Mouse (Mus musculus): ENCODE measurements around the gene Nbea. TPM values are rescaled to one million over a fixed set of nuclear protein-coding genes. Genes with fewer than 3 reads are reported as not detected.

Gene Nbea
- total and polyA plus RNA-seq, 2 experiments from 2014 or later = 6.0 to 17.3 TPM

GRCm38 (mm10) chr3:55965723-55966156 is 217.8 kb downstream of the Nbea start:
- ATAC-seq (ENCODE audit: insufficient read depth, low read depth) (no peak), DNase-seq (ENCODE audit: low spot score) (no peak)
- no peak overlapping the region for H3K4me3 ChIP-seq (ENCODE audit: low read depth, low read length)
- H3K27me3 ChIP-seq (ENCODE audit: control insufficient read depth, insufficient read depth, low read length) = no peaks in the 10 kb centered on the region
- 86% methylated on average over 10 of the region's 10 CpGs for WGBS
- H3K9ac ChIP-seq (replicated peaks; ENCODE audit: low read depth, low read length) = no peak overlapping the region
- H3K27ac ChIP-seq (ENCODE audit: low read depth) = no peak overlapping the region
- H3K4me2 ChIP-seq (ENCODE audit: low read depth, low read length) = no peak overlapping the region
- TF ChIP-seq EP300 (IDR thresholded peaks at IDR 0.05; ENCODE audit: low read depth) (no peak), CTCF (IDR thresholded peaks at IDR 0.05; ENCODE audit: low read depth) (no peak)
- no peaks in the 10 kb centered on the region for H3K4me1 ChIP-seq (ENCODE audit: control insufficient read depth, insufficient read depth)
- peaks cover 3% of the 10 kb centered on the region; the same call in 1 of the 2 replicates for H3K36me3 ChIP-seq (replicated peaks; ENCODE audit: control insufficient read depth, insufficient read depth, low read length)
- no peaks in the 10 kb centered on the region for H3K9me3 ChIP-seq (replicated peaks; ENCODE audit: control insufficient read depth, low read length)

- H3K9ac ChIP-seq (replicated peaks; ENCODE audit: low read depth, low read length) = no peak overlapping the region
- H3K27me3 ChIP-seq (ENCODE audit: control insufficient read depth, insufficient read depth, low read length) = no peaks in the 10 kb centered on the region
- H3K9me3 ChIP-seq (replicated peaks; ENCODE audit: control insufficient read depth, low read length) = no peaks in the 10 kb centered on the region
- H3K4me1 ChIP-seq (ENCODE audit: control insufficient read depth, insufficient read depth) = no peaks in the 10 kb centered on the region
- no peak overlapping the region for H3K4me3 ChIP-seq (ENCODE audit: low read depth, low read length)
- 92% methylated on average over 8 of the region's 8 CpGs for WGBS
- no peak for TF ChIP-seq CTCF (IDR thresholded peaks at IDR 0.05; ENCODE audit: low read depth)
- no peak for TF ChIP-seq EP300 (IDR thresholded peaks at IDR 0.05; ENCODE audit: low read depth)
- no peak overlapping the region for H3K27ac ChIP-seq (ENCODE audit: low read depth)
- peaks cover 3% of the 10 kb centered on the region; the same call in 1 of the 2 replicates for H3K36me3 ChIP-seq (replicated peaks; ENCODE audit: control insufficient read depth, insufficient read depth, low read length)
- DNase-seq (ENCODE audit: low spot score) = no peak
- no peak overlapping the region for H3K4me2 ChIP-seq (ENCODE audit: low read depth, low read length)
- no peak for ATAC-seq (ENCODE audit: insufficient read depth, low read depth)
Observed at GRCm38 (mm10) chr3:55963032-55963431, 220.5 kb downstream of the Nbea start.

- WGBS = 80% methylated on average over 5 of the region's 5 CpGs
- no peak for TF ChIP-seq CTCF (IDR thresholded peaks at IDR 0.05; ENCODE audit: low read depth)
- no peak for TF ChIP-seq EP300 (IDR thresholded peaks at IDR 0.05; ENCODE audit: low read depth)
- Histone ChIP-seq H3K4me1 (ENCODE audit: control insufficient read depth, insufficient read depth) (no peaks in the 10 kb centered on the region), H3K4me3 (ENCODE audit: low read depth, low read length) (no peak overlapping the region), H3K27me3 (ENCODE audit: control insufficient read depth, insufficient read depth, low read length) (no peaks in the 10 kb centered on the region), H3K27ac (ENCODE audit: low read depth) (no peak overlapping the region), H3K36me3 (replicated peaks; ENCODE audit: control insufficient read depth, insufficient read depth, low read length) (0 out of 2 replicates have a peak, but pooled peaks cover 4% of the 10 kb centered on the region), H3K9ac (replicated peaks; ENCODE audit: low read depth, low read length) (no peak overlapping the region), H3K9me3 (replicated peaks; ENCODE audit: control insufficient read depth, low read length) (no peaks in the 10 kb centered on the region), H3K4me2 (ENCODE audit: low read depth, low read length) (no peak overlapping the region)
- ATAC-seq (ENCODE audit: insufficient read depth, low read depth) (no peak), DNase-seq (ENCODE audit: low spot score) (no peak)
Observed at GRCm38 (mm10) chr3:55949994-55950393, 233.5 kb downstream of the Nbea start.

- 87% methylated on average over 2 of the region's 2 CpGs for WGBS
- Histone ChIP-seq H3K27ac (ENCODE audit: low read depth) (no peak overlapping the region), H3K4me1 (ENCODE audit: control insufficient read depth, insufficient read depth) (no peaks in the 10 kb centered on the region), H3K4me3 (ENCODE audit: low read depth, low read length) (no peak overlapping the region), H3K9me3 (replicated peaks; ENCODE audit: control insufficient read depth, low read length) (no peaks in the 10 kb centered on the region), H3K36me3 (replicated peaks; ENCODE audit: control insufficient read depth, insufficient read depth, low read length) (0 out of 2 replicates have a peak, but pooled peaks cover 4% of the 10 kb centered on the region), H3K4me2 (ENCODE audit: low read depth, low read length) (no peak overlapping the region), H3K27me3 (ENCODE audit: control insufficient read depth, insufficient read depth, low read length) (no peaks in the 10 kb centered on the region), H3K9ac (replicated peaks; ENCODE audit: low read depth, low read length) (no peak overlapping the region)
- no peak for ATAC-seq (ENCODE audit: insufficient read depth, low read depth)
- no peak for TF ChIP-seq EP300 (IDR thresholded peaks at IDR 0.05; ENCODE audit: low read depth)
- no peak for TF ChIP-seq CTCF (IDR thresholded peaks at IDR 0.05; ENCODE audit: low read depth)
- DNase-seq (ENCODE audit: low spot score) = no peak
Observed at GRCm38 (mm10) chr3:55949148-55949547, 234.4 kb downstream of the Nbea start.

GRCm38 (mm10) chr3:55927343-55927742 is 256.2 kb downstream of the Nbea start:
- no peak for TF ChIP-seq CTCF (IDR thresholded peaks at IDR 0.05; ENCODE audit: low read depth)
- TF ChIP-seq EP300 (IDR thresholded peaks at IDR 0.05; ENCODE audit: low read depth) = no peak
- Histone ChIP-seq H3K9ac (replicated peaks; ENCODE audit: low read depth, low read length) (no peak overlapping the region), H3K4me3 (ENCODE audit: low read depth, low read length) (no peak overlapping the region), H3K27me3 (ENCODE audit: control insufficient read depth, insufficient read depth, low read length) (no peaks in the 10 kb centered on the region), H3K36me3 (replicated peaks; ENCODE audit: control insufficient read depth, insufficient read depth, low read length) (no peaks in the 10 kb centered on the region; the same call in 1 of the 2 replicates), H3K4me2 (ENCODE audit: low read depth, low read length) (no peak overlapping the region), H3K4me1 (ENCODE audit: control insufficient read depth, insufficient read depth) (no peaks in the 10 kb centered on the region), H3K27ac (ENCODE audit: low read depth) (no peak overlapping the region), H3K9me3 (replicated peaks; ENCODE audit: control insufficient read depth, low read length) (no peaks in the 10 kb centered on the region)
- ATAC-seq (ENCODE audit: insufficient read depth, low read depth) (no peak), DNase-seq (ENCODE audit: low spot score) (no peak)
- 77% methylated on average over 2 of the region's 2 CpGs for WGBS

- H3K36me3 ChIP-seq (replicated peaks; ENCODE audit: control insufficient read depth, insufficient read depth, low read length) = no peaks in the 10 kb centered on the region
- TF ChIP-seq EP300 (IDR thresholded peaks at IDR 0.05; ENCODE audit: low read depth) (no peak), CTCF (IDR thresholded peaks at IDR 0.05; ENCODE audit: low read depth) (no peak)
- ATAC-seq (ENCODE audit: insufficient read depth, low read depth) = no peak
- no peaks in the 10 kb centered on the region for H3K9me3 ChIP-seq (replicated peaks; ENCODE audit: control insufficient read depth, low read length)
- H3K4me2 ChIP-seq (ENCODE audit: low read depth, low read length) = no peak overlapping the region
- H3K4me3 ChIP-seq (ENCODE audit: low read depth, low read length) = no peak overlapping the region
- DNase-seq (ENCODE audit: low spot score) = no peak
- 86% methylated on average over 1 of the region's 1 CpGs for WGBS
- H3K9ac ChIP-seq (replicated peaks; ENCODE audit: low read depth, low read length) = no peak overlapping the region
- H3K4me1 ChIP-seq (ENCODE audit: control insufficient read depth, insufficient read depth) = no peaks in the 10 kb centered on the region
- H3K27ac ChIP-seq (ENCODE audit: low read depth) = no peak overlapping the region
- no peaks in the 10 kb centered on the region for H3K27me3 ChIP-seq (ENCODE audit: control insufficient read depth, insufficient read depth, low read length)
Observed at GRCm38 (mm10) chr3:55909290-55909689, 274.2 kb downstream of the Nbea start.

Data from heart, postnatal 0 days (tissue).